Mouse (Mus musculus) CH12.LX (cell line): Measurements from ENCODE around the gene Rassf8. TPM values are rescaled to one million over a fixed set of nuclear protein-coding genes. Genes with fewer than 3 reads are reported as not detected.
A peak's percentile ranks its signal among the peaks of the same experiment; 100 is the strongest.

Experiments used
- DNase-seq: peaks from one replicate; pipeline ENCODE4 v3.0.0-alpha.2; 2013; ENCODE audit errors: extremely low read depth
- H3K27ac ChIP-seq: 2 replicates; pipeline ENCODE4 v1.5.1; 2012; ENCODE audit warnings: low read depth, mild to moderate bottlenecking, control low read depth, moderate library complexity; ENCODE audit not compliant: insufficient read depth
- H3K27me3 ChIP-seq: replicated peaks from 2 replicates; pipeline ENCODE3; 2012; ENCODE audit warnings: inconsistent platforms
- H3K36me3 ChIP-seq, 2 experiments: replicated peaks in 1 of 2; 2 replicates each; pipeline versions ENCODE3 to v1.6.1; 2012; ENCODE audit warnings: inconsistent platforms in 1 of 2, low read length in 1 of 2, mild to moderate bottlenecking in 1 of 2, mixed read lengths in 1 of 2, moderate library complexity in 1 of 2; ENCODE audit not compliant: control insufficient read depth in 1 of 2, insufficient read depth in 1 of 2
- H3K4me1 ChIP-seq, 2 experiments: 2 replicates each; pipeline ENCODE4 v1.6.1; 2012; ENCODE audit warnings: inconsistent platforms in 1 of 2, moderate library complexity in 1 of 2; ENCODE audit not compliant: insufficient read depth in 2 of 2, control insufficient read depth in 1 of 2
- H3K4me2 ChIP-seq: 2 replicates; pipeline ENCODE4 v1.6.1; 2012; ENCODE audit warnings: low read depth, mild to moderate bottlenecking, control low read depth; ENCODE audit not compliant: poor library complexity, insufficient read depth, severe bottlenecking
- H3K4me3 ChIP-seq, 3 experiments: fragments of 150-350 bp in 1 of 3; sonication (generic) in 1 of 3; replicated peaks in 1 of 3; 2 replicates each; pipeline versions ENCODE3 to v1.5.1; 2011 to 2012; ENCODE audit warnings: low read depth in 2 of 3, low read length in 2 of 3, mild to moderate bottlenecking in 2 of 3, moderate library complexity in 2 of 3, control low read depth in 1 of 3, improper control_type of control experiment in 1 of 3, inconsistent platforms in 1 of 3, mixed read lengths in 1 of 3; ENCODE audit not compliant: poor library complexity in 1 of 3
- H3K79me2 ChIP-seq: replicated peaks from 2 replicates; pipeline ENCODE4 v1.6.1; 2012; ENCODE audit warnings: mild to moderate bottlenecking, moderate library complexity; ENCODE audit not compliant: control insufficient read depth, poor library complexity, insufficient read depth, severe bottlenecking; ENCODE audit errors: extremely low read depth
- H3K9ac ChIP-seq: 2 replicates; pipeline ENCODE4 v1.6.1; 2012; ENCODE audit warnings: low read depth, mild to moderate bottlenecking, control low read depth, moderate library complexity; ENCODE audit not compliant: insufficient read depth
- H3K9me3 ChIP-seq: replicated peaks from 2 replicates; pipeline ENCODE3; 2012; ENCODE audit warnings: low read length, inconsistent platforms, mixed read lengths
- BHLHE40 ChIP-seq: IDR thresholded peaks from 2 replicates; pipeline ENCODE4 v1.6.1; 2011; ENCODE audit warnings: mild to moderate bottlenecking, low read depth, low read length, improper control_type of control experiment
- CHD1 ChIP-seq: IDR thresholded peaks from 2 replicates; pipeline ENCODE4 v1.6.1; 2012; ENCODE audit warnings: low read depth, low read length, improper control_type of control experiment, inconsistent platforms
- CHD2 ChIP-seq: IDR thresholded peaks from 2 replicates; pipeline ENCODE4 v1.6.1; 2011; ENCODE audit warnings: low read length, improper control_type of control experiment
- CTCF ChIP-seq, 2 experiments: IDR thresholded peaks in 1 of 2; conservative IDR thresholded peaks in 1 of 2; 2 replicates each; pipeline ENCODE4 v1.5.1; 2011 to 2012; ENCODE audit warnings: low read depth in 2 of 2, low read length in 2 of 2, improper control_type of control experiment in 1 of 2, inconsistent platforms in 1 of 2, mild to moderate bottlenecking in 1 of 2, moderate library complexity in 1 of 2
- E2F4 ChIP-seq: IDR thresholded peaks from 2 replicates; pipeline ENCODE4 v1.6.1; 2011; ENCODE audit warnings: low read depth, low read length, improper control_type of control experiment; ENCODE audit not compliant: insufficient replicate concordance
- ELF1 ChIP-seq: IDR thresholded peaks from 2 replicates; pipeline ENCODE4 v1.6.1; 2014; ENCODE audit warnings: low read depth, mild to moderate bottlenecking, inconsistent platforms, low read length, improper control_type of control experiment
- EP300 ChIP-seq: IDR thresholded peaks from 2 replicates; pipeline ENCODE4 v1.6.1; 2011; ENCODE audit warnings: low read length, improper control_type of control experiment
- ETS1 ChIP-seq: conservative IDR thresholded peaks from 2 replicates; pipeline ENCODE4 v1.6.1; 2012; ENCODE audit warnings: low read depth, mild to moderate bottlenecking, inconsistent platforms, low read length, improper control_type of control experiment, moderate library complexity
- GABPA ChIP-seq: IDR thresholded peaks from 2 replicates; pipeline ENCODE4 v1.6.1; 2012; ENCODE audit warnings: low read depth, low read length, improper control_type of control experiment, inconsistent platforms; ENCODE audit not compliant: insufficient replicate concordance
- HCFC1 ChIP-seq: IDR thresholded peaks from 2 replicates; pipeline ENCODE4 v1.6.1; 2012; ENCODE audit warnings: low read depth, mild to moderate bottlenecking, inconsistent platforms, low read length, improper control_type of control experiment
- IRF4 ChIP-seq: IDR thresholded peaks from 2 replicates; pipeline ENCODE4 v1.6.1; 2014; ENCODE audit warnings: low read depth, mild to moderate bottlenecking, inconsistent platforms, low read length, improper control_type of control experiment
- JUN ChIP-seq: IDR thresholded peaks from 2 replicates; pipeline ENCODE4 v1.6.1; 2011; ENCODE audit warnings: low read depth, mild to moderate bottlenecking, low read length, improper control_type of control experiment, moderate library complexity; ENCODE audit not compliant: insufficient read depth
- JUND ChIP-seq: conservative IDR thresholded peaks from 2 replicates; pipeline ENCODE4 v1.6.1; 2011; ENCODE audit warnings: low read depth, low read length, improper control_type of control experiment
- KAT2A ChIP-seq: IDR thresholded peaks from 2 replicates; pipeline ENCODE4 v1.6.1; 2012; ENCODE audit warnings: low read length, improper control_type of control experiment, inconsistent platforms; ENCODE audit not compliant: insufficient replicate concordance
- MAFK ChIP-seq: IDR thresholded peaks from 2 replicates; pipeline ENCODE4 v1.6.1; 2011; ENCODE audit warnings: low read length, improper control_type of control experiment; ENCODE audit not compliant: insufficient replicate concordance
- MAX ChIP-seq: IDR thresholded peaks from 2 replicates; pipeline ENCODE4 v1.6.1; 2011; ENCODE audit warnings: low read length, improper control_type of control experiment
- MAZ ChIP-seq: IDR thresholded peaks from 2 replicates; pipeline ENCODE4 v1.6.1; 2012; ENCODE audit warnings: low read depth, mild to moderate bottlenecking, inconsistent platforms, low read length, improper control_type of control experiment, moderate library complexity
- MEF2A ChIP-seq: IDR thresholded peaks from 2 replicates; pipeline ENCODE4 v1.6.1; 2014; ENCODE audit warnings: low read depth, mild to moderate bottlenecking, inconsistent platforms, low read length, improper control_type of control experiment, borderline replicate concordance
- MXI1 ChIP-seq: IDR thresholded peaks from 2 replicates; pipeline ENCODE4 v1.6.1; 2011; ENCODE audit warnings: mild to moderate bottlenecking, low read depth, low read length, improper control_type of control experiment
- MYC ChIP-seq: IDR thresholded peaks from 2 replicates; pipeline ENCODE4 v1.6.1; 2011; ENCODE audit warnings: low read depth, mild to moderate bottlenecking, improper control_type of control experiment, low read length
- NELFE ChIP-seq: IDR thresholded peaks from 2 replicates; pipeline ENCODE4 v1.6.1; 2011; ENCODE audit warnings: low read depth, low read length, improper control_type of control experiment
- NRF1 ChIP-seq: IDR thresholded peaks from 2 replicates; pipeline ENCODE4 v1.6.1; 2014; ENCODE audit warnings: low read depth, mild to moderate bottlenecking, inconsistent platforms, low read length, improper control_type of control experiment, moderate library complexity
- PAX5 ChIP-seq: IDR thresholded peaks from 2 replicates; pipeline ENCODE4 v1.6.1; 2012; ENCODE audit warnings: low read length, inconsistent platforms, mixed read lengths
- POLR2A ChIP-seq: IDR thresholded peaks from 2 replicates; pipeline ENCODE4 v1.6.1; 2011; ENCODE audit warnings: low read depth, mild to moderate bottlenecking, improper control_type of control experiment, low read length
- POLR2AphosphoS2 ChIP-seq: IDR thresholded peaks from 2 replicates; pipeline ENCODE4 v1.6.1; 2011; ENCODE audit warnings: low read depth, low read length, improper control_type of control experiment
- RAD21 ChIP-seq: IDR thresholded peaks from 2 replicates; pipeline ENCODE4 v1.6.1; 2011; ENCODE audit warnings: low read depth, mild to moderate bottlenecking, low read length, improper control_type of control experiment, moderate library complexity
- RCOR1 ChIP-seq: conservative IDR thresholded peaks from 2 replicates; pipeline ENCODE4 v1.6.1; 2012; ENCODE audit warnings: low read depth, mild to moderate bottlenecking, inconsistent platforms, low read length, improper control_type of control experiment
- SIN3A ChIP-seq: IDR thresholded peaks from 2 replicates; pipeline ENCODE4 v1.6.1; 2012; ENCODE audit warnings: low read length, improper control_type of control experiment, inconsistent platforms
- SMC3 ChIP-seq: IDR thresholded peaks from 2 replicates; pipeline ENCODE4 v1.6.1; 2011; ENCODE audit warnings: low read depth, low read length, improper control_type of control experiment
- TBP ChIP-seq: conservative IDR thresholded peaks from 2 replicates; pipeline ENCODE4 v1.6.1; 2011; ENCODE audit warnings: low read depth, low read length, improper control_type of control experiment
- TCF12 ChIP-seq: IDR thresholded peaks from 2 replicates; pipeline ENCODE4 v1.6.1; 2014; ENCODE audit warnings: low read depth, mild to moderate bottlenecking, inconsistent platforms, low read length, improper control_type of control experiment
- UBTF ChIP-seq: IDR thresholded peaks from 2 replicates; pipeline ENCODE4 v1.6.1; 2012; ENCODE audit warnings: low read depth, mild to moderate bottlenecking, inconsistent platforms, low read length, improper control_type of control experiment, moderate library complexity
- USF1 ChIP-seq: IDR thresholded peaks from 2 replicates; pipeline ENCODE4 v1.6.1; 2014; ENCODE audit warnings: low read depth, mild to moderate bottlenecking, inconsistent platforms, low read length, improper control_type of control experiment
- USF2 ChIP-seq: conservative IDR thresholded peaks from 2 replicates; pipeline ENCODE4 v1.6.1; 2011; ENCODE audit warnings: low read depth, low read length, improper control_type of control experiment
- ZC3H11A ChIP-seq: IDR thresholded peaks from 2 replicates; pipeline ENCODE4 v1.6.1; 2012; ENCODE audit warnings: low read depth, mild to moderate bottlenecking, inconsistent platforms, low read length, improper control_type of control experiment
- ZKSCAN1 ChIP-seq: IDR thresholded peaks from 2 replicates; pipeline ENCODE4 v1.6.1; 2012; ENCODE audit warnings: low read depth, inconsistent platforms, low read length, improper control_type of control experiment, borderline replicate concordance
- ZMIZ1 ChIP-seq: IDR thresholded peaks from 2 replicates; pipeline ENCODE4 v1.6.1; 2012; ENCODE audit warnings: low read depth, mild to moderate bottlenecking, inconsistent platforms, low read length, improper control_type of control experiment
- ZNF384 ChIP-seq: IDR thresholded peaks from 2 replicates; pipeline ENCODE4 v1.6.1; 2012; ENCODE audit warnings: low read depth, low read length, improper control_type of control experiment, inconsistent platforms
- dilution Hi-C: fragments of 300-500 bp; cut with MboI; formaldehyde crosslinking; loops from 2 replicates; pipeline ENCODE4 v1.14.3; 2020; ENCODE audit warnings: low sequenced_read_pairs; ENCODE audit not compliant: extremely low pct_unique_long_range_greater_than_20kb, extremely low pct_ligation_motif_present
- in situ Hi-C: fragments of 300-500 bp; cut with MboI; formaldehyde crosslinking; loops from 3 replicates; pipeline ENCODE4 v1.14.3; 2019; ENCODE audit warnings: low sequenced_read_pairs, low pct_ligation_motif_present, low pct_unique_long_range_greater_than_20kb, mixed read lengths
- polyA plus RNA-seq: library from polyadenylated mRNA; unstranded; fragments of >175 nt; gene quantifications from 2 replicates; pipeline ENCODE4 v1.2.1, GENCODE M21; 2012; ENCODE audit warnings: low read depth; ENCODE audit not compliant: insufficient read length
- total RNA-seq, 2 experiments: library from RNA; depleted of rRNA; stranded (reverse); fragments of 300-350 nt in 1 of 2; fragments of >200 nt in 1 of 2; gene quantifications; 2 replicates each; pipeline ENCODE4 v1.2.3; 2012 to 2014

Gene Rassf8
- total and polyA plus RNA-seq, 3 experiments = 0.34 to 0.59 (median 0.48) TPM

DNA sequence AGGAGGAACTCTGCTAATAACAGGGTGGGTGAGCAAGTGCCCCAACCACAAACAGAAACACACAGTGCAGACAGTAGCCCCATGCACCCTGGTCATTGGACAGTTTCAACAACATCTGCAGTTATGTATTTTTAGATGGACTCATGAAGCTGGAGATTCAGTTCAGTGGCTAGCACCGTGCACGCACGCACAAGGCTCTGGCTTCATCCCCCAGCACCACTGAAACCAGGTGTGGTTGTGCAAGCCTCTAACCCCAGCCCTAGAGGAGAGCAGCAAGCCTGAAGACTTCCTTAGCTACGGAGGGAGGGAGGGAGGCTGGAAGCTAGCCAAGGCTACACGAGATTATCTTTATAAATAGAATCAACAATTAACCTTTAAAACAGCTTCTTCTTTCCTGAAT, 99.1 kb downstream of the Rassf8 start:
- Histone ChIP-seq H3K79me2 (no peaks in the 10 kb centered on the region), H3K9me3 (peaks cover 2% of the 10 kb centered on the region), H3K36me3 (peaks cover 0 to 6% of the 10 kb centered on the region in 2 experiments), H3K4me2 (0 out of 2 replicates have a peak overlapping the region, but pooled peaks have one; percentile 85), H3K4me1 (peaks cover 22 to 48% of the 10 kb centered on the region in 2 experiments), H3K4me3 (no peak overlapping the region), H3K27ac (peak overlapping the region; percentile 54), H3K9ac (no peak overlapping the region), H3K27me3 (no peaks in the 10 kb centered on the region)
- in situ Hi-C loops (no loop called here), dilution Hi-C loops (no loop called here)
- DNase-seq = peak; percentile 85
- TF ChIP-seq TBP (peak; percentile 60), GABPA (no peak), ZKSCAN1 (no peak), SIN3A (no peak; the same call in 1 of the 2 replicates), ZC3H11A (no peak), ELF1 (no peak), MAX (peak; percentile 78), JUND (0 out of 2 replicates have a peak, but pooled peaks have one; percentile 21), NELFE (no peak), CTCF (conservative IDR thresholded peaks at IDR 0.05 in 1 of 2, IDR thresholded peaks at IDR 0.05 in 1 of 2; ENCODE audit: low read depth in 2 of 2, low read length in 2 of 2) (no peak), KAT2A (no peak), HCFC1 (no peak), RCOR1 (no peak; the same call in 1 of the 2 replicates), TCF12 (peak; percentile 98), RAD21 (no peak; the same call in 1 of the 2 replicates), BHLHE40 (peak; percentile 96), NRF1 (peak; percentile 26; the same call in 1 of the 2 replicates), JUN (no peak), EP300 (peak; percentile 91), PAX5 (no peak), E2F4 (0 out of 2 replicates have a peak, but pooled peaks have one; percentile 37), USF1 (no peak), POLR2A (peak; percentile 30; the same call in 1 of the 2 replicates), UBTF (0 out of 2 replicates have a peak, but pooled peaks have one; percentile 19), CHD2 (peak; percentile 53; the same call in 1 of the 2 replicates), ZMIZ1 (no peak), MYC (peak; percentile 76), ZNF384 (no peak), ETS1 (peak; percentile 89), MAFK (0 out of 2 replicates have a peak, but pooled peaks have one; percentile 50), SMC3 (no peak; the same call in 1 of the 2 replicates), POLR2AphosphoS2 (no peak), USF2 (no peak), MXI1 (0 out of 2 replicates have a peak, but pooled peaks have one; percentile 9), IRF4 (peak; percentile 71), MAZ (peak; percentile 58; the same call in 1 of the 2 replicates), MEF2A (peak; percentile 92), CHD1 (no peak; the same call in 1 of the 2 replicates)
